Mouse (Mus musculus) macrophage (primary cell): ENCODE results near the gene Ak7. TPM values are rescaled to one million over a fixed set of nuclear protein-coding genes. Genes with fewer than 3 reads are reported as not detected.
A peak's percentile ranks its signal among the peaks of the same experiment; 100 is the strongest.

ENCODE experiments used
- H3K27ac ChIP-seq: fragments of 350-480 bp; formaldehyde crosslinking; 2 replicates; pipeline ENCODE4 v1.9.0; 2021
- H3K36me3 ChIP-seq: fragments of 350-480 bp; formaldehyde crosslinking; 2 replicates; pipeline ENCODE4 v1.9.0; 2021; ENCODE audit errors: inconsistent target
- H3K4me3 ChIP-seq: fragments of 350-480 bp; formaldehyde crosslinking; 2 replicates; pipeline ENCODE4 v1.9.0; 2021; ENCODE audit errors: inconsistent target
- H3K79me2 ChIP-seq: fragments of 350-480 bp; formaldehyde crosslinking; 2 replicates; pipeline ENCODE4 v1.9.0; 2021; ENCODE audit errors: inconsistent target
- WGBS: methylation state at CpG from one replicate; pipeline ENCODE4 v1.1.7; 2026; ENCODE audit warnings: inconsistent platforms; ENCODE audit not compliant: missing documents; 5-methylcytosine and 5-hydroxymethylcytosine counted together
- polyA plus RNA-seq: library from polyadenylated mRNA; stranded (reverse); fragments of 250-400 nt; gene quantifications from 3 replicates; pipeline ENCODE4 v1.2.4, GENCODE M21; 2018; ENCODE audit warnings: inconsistent platforms
- total RNA-seq, 78 experiments: library from RNA; depleted of rRNA; stranded (reverse); fragments of 250-400 nt; gene quantifications; 1 replicate in 9 of 78; 2 replicates in 24 of 78; 3 replicates in 43 of 78; 4 replicates in 2 of 78; pipeline ENCODE4 v1.2.4; 2018; ENCODE audit warnings: inconsistent platforms in 56 of 78

Gene Ak7
- total RNA-seq (2018; cell fraction: chromatin; rRNA removed), result under 1 TPM in 2 of 26 experiments, not detected in 24; 0.17 to 0.33 TPM
- not detected for total RNA-seq (2018; cell fraction: cytosol; rRNA removed)
- not detected for total RNA-seq (2018; cell fraction: nucleus; rRNA removed)
- polyA plus RNA-seq, result not detected in 3 replicates

GRCm38 (mm10) chr12:105705799-105706487 lies at the start of gene Ak7:
Gene Ak7, plus strand, starts transcription at chr12:105705976.
- H3K79me2 ChIP-seq, result no peaks in the 10 kb centered on the region
- 18% methylated on average over 22 of the region's 22 CpGs for WGBS
- no peak within 1 kb of the TSS for H3K4me3 ChIP-seq
- H3K36me3 ChIP-seq, result peaks cover 6% of the 10 kb centered on the region; the same call in 1 of the 2 replicates
- H3K27ac ChIP-seq, result no peak within 1 kb of the TSS

- Histone ChIP-seq H3K4me3 (no peak overlapping the region), H3K79me2 (peaks cover 58% of the 10 kb centered on the region), H3K36me3 (peaks cover 13% of the 10 kb centered on the region; the same call in 1 of the 2 replicates), H3K27ac (no peak overlapping the region)
- WGBS, result 98% methylated on average over 7 of the region's 8 CpGs
Observed at GRCm38 (mm10) chr12:105676274-105676673, 29.5 kb upstream of the Ak7 start.

GRCm38 (mm10) chr12:105678211-105678610 lies 27.6 kb upstream of the Ak7 start:
- H3K27ac ChIP-seq, result no peak overlapping the region
- H3K79me2 ChIP-seq, result peaks cover 77% of the 10 kb centered on the region
- 97% methylated on average over 7 of the region's 7 CpGs for WGBS
- no peak overlapping the region for H3K4me3 ChIP-seq
- H3K36me3 ChIP-seq, result peaks cover 11% of the 10 kb centered on the region; the same call in 1 of the 2 replicates

GRCm38 (mm10) chr12:105678762-105679161 lies 27.0 kb upstream of the Ak7 start:
- H3K79me2 ChIP-seq, result peaks cover 82% of the 10 kb centered on the region
- peaks cover 6% of the 10 kb centered on the region; the same call in 1 of the 2 replicates for H3K36me3 ChIP-seq
- no peak overlapping the region for H3K27ac ChIP-seq
- 21% methylated on average over 3 of the region's 3 CpGs for WGBS
- H3K4me3 ChIP-seq, result no peak overlapping the region

- H3K27ac ChIP-seq, result peak within 1 kb of the TSS; percentile 62
- peak within 1 kb of the TSS; percentile 91 for H3K4me3 ChIP-seq
- under 1% methylated on average over 39 of the region's 41 CpGs for WGBS
- H3K79me2 ChIP-seq, result peaks cover 92% of the 10 kb centered on the region
- no peaks in the 10 kb centered on the region for H3K36me3 ChIP-seq
Observed at GRCm38 (mm10) chr12:105683933-105684901, 21.6 kb upstream of the Ak7 start, which contains the start of gene Gskip. Gene Gskip, plus strand, starts transcription at chr12:105684829.

- H3K79me2 ChIP-seq, result peaks cover 92% of the 10 kb centered on the region
- peak within 1 kb of the TSS; percentile 91 for H3K4me3 ChIP-seq
- no peaks in the 10 kb centered on the region for H3K36me3 ChIP-seq
- under 1% methylated on average over 72 of the region's 73 CpGs for WGBS
- H3K27ac ChIP-seq, result peak within 1 kb of the TSS; percentile 62
Observed at GRCm38 (mm10) chr12:105685001-105685691, 20.6 kb upstream of the Ak7 start, which contains the start of gene Atg2b. Gene Atg2b, minus strand, starts transcription at chr12:105685211.

GRCm38 (mm10) chr12:105686791-105687190 lies 19.0 kb upstream of the Ak7 start:
- peaks cover 81% of the 10 kb centered on the region for H3K79me2 ChIP-seq
- H3K27ac ChIP-seq, result no peak overlapping the region
- peaks cover 5% of the 10 kb centered on the region; the same call in 1 of the 2 replicates for H3K36me3 ChIP-seq
- H3K4me3 ChIP-seq, result no peak overlapping the region
- WGBS, result 96% methylated on average over 3 of the region's 3 CpGs

GRCm38 (mm10) chr12:105687416-105687815 lies 18.4 kb upstream of the Ak7 start:
- 91% methylated on average over 4 of the region's 4 CpGs for WGBS
- H3K27ac ChIP-seq, result no peak overlapping the region
- H3K79me2 ChIP-seq, result peaks cover 75% of the 10 kb centered on the region
- H3K4me3 ChIP-seq, result no peak overlapping the region
- peaks cover 7% of the 10 kb centered on the region; the same call in 1 of the 2 replicates for H3K36me3 ChIP-seq

GRCm38 (mm10) chr12:105688546-105688945 lies 17.2 kb upstream of the Ak7 start:
- H3K79me2 ChIP-seq, result peaks cover 63% of the 10 kb centered on the region
- 65% methylated on average over 4 of the region's 4 CpGs for WGBS
- H3K36me3 ChIP-seq, result peaks cover 7% of the 10 kb centered on the region; the same call in 1 of the 2 replicates

GRCm38 (mm10) chr12:105689435-105689834 lies 16.3 kb upstream of the Ak7 start:
- Histone ChIP-seq H3K36me3 (peaks cover 7% of the 10 kb centered on the region; the same call in 1 of the 2 replicates), H3K4me3 (no peak overlapping the region), H3K79me2 (peaks cover 54% of the 10 kb centered on the region), H3K27ac (no peak overlapping the region)
- 96% methylated on average over 13 of the region's 13 CpGs for WGBS

More at GRCm38 (mm10) chr12:105688546-105688945, 17.2 kb upstream of the Ak7 start:
- no peak overlapping the region for H3K4me3 ChIP-seq
- H3K27ac ChIP-seq, result no peak overlapping the region

- Histone ChIP-seq H3K79me2 (peaks cover 17% of the 10 kb centered on the region; the same call in 1 of the 2 replicates), H3K4me3 (no peak overlapping the region), H3K27ac (no peak overlapping the region), H3K36me3 (peaks cover 7% of the 10 kb centered on the region; the same call in 1 of the 2 replicates)
- 93% methylated on average over 2 of the region's 2 CpGs for WGBS
Observed at GRCm38 (mm10) chr12:105694021-105694420, 11.8 kb upstream of the Ak7 start.

- Histone ChIP-seq H3K36me3 (peaks cover 13% of the 10 kb centered on the region; the same call in 1 of the 2 replicates), H3K79me2 (no peaks in the 10 kb centered on the region; the same call in 1 of the 2 replicates), H3K4me3 (no peak overlapping the region), H3K27ac (no peak overlapping the region)
- WGBS, result 96% methylated on average over 7 of the region's 7 CpGs
Observed at GRCm38 (mm10) chr12:105695848-105696247, 9.9 kb upstream of the Ak7 start.

- no peak overlapping the region for H3K27ac ChIP-seq
- whole genome bisulfite sequencing, result 94% methylated on average over 8 of the region's 8 CpGs
- H3K79me2 ChIP-seq, result no peaks in the 10 kb centered on the region; the same call in 1 of the 2 replicates
- peaks cover 13% of the 10 kb centered on the region; the same call in 1 of the 2 replicates for H3K36me3 ChIP-seq
- no peak overlapping the region for H3K4me3 ChIP-seq
Observed at GRCm38 (mm10) chr12:105697104-105697780, 8.5 kb upstream of the Ak7 start.
